Mouse (Mus musculus) kidney, adult 2 months (tissue): Measurements from ENCODE around the gene Arid4b.

ENCODE experiments used
- CTCF ChIP-seq: fragments of 200-500 bp; conservative IDR thresholded peaks from 2 replicates; pipeline ENCODE4 v1.5.1; 2011; ENCODE audit warnings: low read depth, mild to moderate bottlenecking, control low read depth, low read length, moderate library complexity, mixed read lengths; ENCODE audit not compliant: insufficient read depth, insufficient read length
- POLR2A ChIP-seq: fragments of 200-500 bp; IDR thresholded peaks from one replicate; pipeline ENCODE4 v1.6.1; 2011; ENCODE audit warnings: low read depth, low read length, control low read depth

DNA sequence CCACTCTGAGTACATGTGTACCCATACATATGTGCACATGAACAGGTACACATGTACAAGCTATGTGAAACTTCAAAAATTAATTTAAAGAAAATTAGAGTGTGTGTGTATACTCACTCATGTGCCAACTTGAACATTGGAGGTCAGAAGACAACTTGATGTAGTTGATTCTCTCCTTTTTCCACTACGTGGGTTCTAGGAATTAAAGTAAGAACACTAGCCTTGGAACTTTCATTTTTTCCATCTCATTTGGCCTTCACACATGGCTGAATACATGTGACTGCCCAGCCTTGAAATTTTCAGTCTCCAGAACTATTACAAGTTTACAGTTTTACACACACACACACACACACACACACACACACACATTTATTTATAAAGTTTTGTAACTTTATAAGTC is 6.3 kb downstream of the Arid4b start:
- no peak for TF ChIP-seq CTCF
- TF ChIP-seq POLR2A, result no peak
